Mouse (Mus musculus) limb, embryonic 11.5 days (tissue): ENCODE measurements around the gene Ccdc189. TPM values are rescaled to one million over a fixed set of nuclear protein-coding genes. Genes with fewer than 3 reads are reported as not detected.

Experiments used
- ATAC-seq: fragments of 200-750 bp; cut with Nextera tagmentation; 2 replicates; pipeline ENCODE4 v1.8.0; 2017; ENCODE audit warnings: low read depth; ENCODE audit not compliant: insufficient number of reproducible peaks, low FRiP score, low TSS enrichment
- DNase-seq: peaks from one replicate; pipeline ENCODE4 v3.0.0-alpha.2; 2015; ENCODE audit warnings: low spot score
- H3K27ac ChIP-seq: fragments of 300-500 bp; sonication (generic); replicated peaks from 2 replicates; pipeline ENCODE4 v1.5.1; 2014; ENCODE audit warnings: low read depth, mild to moderate bottlenecking, low read length
- H3K27me3 ChIP-seq: fragments of 300-500 bp; sonication (generic); 2 replicates; pipeline ENCODE4 v1.6.1; 2014; ENCODE audit warnings: mild to moderate bottlenecking, low read length, mixed read lengths; ENCODE audit not compliant: control insufficient read depth, insufficient read depth
- H3K36me3 ChIP-seq: fragments of 300-500 bp; sonication (generic); 2 replicates; pipeline ENCODE4 v1.6.1; 2014; ENCODE audit warnings: mild to moderate bottlenecking, low read length, moderate library complexity, mixed read lengths; ENCODE audit not compliant: control insufficient read depth, insufficient read depth
- H3K4me1 ChIP-seq: fragments of 300-500 bp; sonication (generic); 2 replicates; pipeline ENCODE4 v1.6.1; 2014; ENCODE audit warnings: low read length, mixed read lengths; ENCODE audit not compliant: control insufficient read depth, insufficient read depth
- H3K4me2 ChIP-seq: fragments of 300-500 bp; sonication (generic); 2 replicates; pipeline ENCODE4 v1.6.1; 2014; ENCODE audit warnings: low read depth, mild to moderate bottlenecking, moderate library complexity; ENCODE audit not compliant: severe bottlenecking
- H3K4me3 ChIP-seq: fragments of 300-500 bp; sonication (generic); 2 replicates; pipeline ENCODE4 v1.5.1; 2014; ENCODE audit warnings: low read depth, low read length
- H3K9ac ChIP-seq: fragments of 300-500 bp; sonication (generic); 2 replicates; pipeline ENCODE4 v1.6.1; 2014; ENCODE audit warnings: mild to moderate bottlenecking, low read length
- H3K9me3 ChIP-seq: fragments of 300-500 bp; sonication (generic); 2 replicates; pipeline ENCODE4 v1.6.1; 2016; ENCODE audit warnings: low read length; ENCODE audit not compliant: control insufficient read depth
- WGBS: fragments of 180-500 bp; shearing (Covaris S2); extraction: QIAGEN DNeasy Blood & Tissue Kit; methylation state at CpG from one replicate; pipeline ENCODE4 v1.1.7; 2014; 5-methylcytosine and 5-hydroxymethylcytosine counted together
- polyA plus RNA-seq: library from polyadenylated mRNA; unstranded; fragments of >200 nt; fragmentation: Nextera tagmentation; extraction: Ambion mirVana; gene quantifications from 2 replicates; pipeline ENCODE4 v1.2.1, GENCODE M21; 2014

The Ccdc189 gene
- polyA plus RNA-seq, 1 experiment from 2014 or later = 12.3 TPM

- H3K9ac ChIP-seq = no peak overlapping the region
- WGBS = 92% methylated on average over 1 of the region's 1 CpGs
- H3K36me3 ChIP-seq = peaks cover 7% of the 10 kb centered on the region
- DNase-seq = no peak
- no peak for ATAC-seq
- H3K4me1 ChIP-seq = no peaks in the 10 kb centered on the region
- no peak overlapping the region for H3K4me2 ChIP-seq
- no peak overlapping the region for H3K27ac ChIP-seq
- no peaks in the 10 kb centered on the region for H3K9me3 ChIP-seq
- no peak overlapping the region for H3K4me3 ChIP-seq
- H3K27me3 ChIP-seq = no peaks in the 10 kb centered on the region
Observed at GRCm38 (mm10) chr7:127616881-127617280, 28.5 kb upstream of the Ccdc189 start.

- Histone ChIP-seq H3K9ac (no peak overlapping the region), H3K4me2 (no peak overlapping the region), H3K4me1 (no peaks in the 10 kb centered on the region), H3K36me3 (peaks cover 13% of the 10 kb centered on the region), H3K9me3 (no peaks in the 10 kb centered on the region), H3K4me3 (no peak overlapping the region; the same call in 1 of the 2 replicates), H3K27ac (no peak overlapping the region), H3K27me3 (no peaks in the 10 kb centered on the region)
- ATAC-seq (0 out of 2 replicates have a peak, but pooled peaks have one; percentile 5), DNase-seq (no peak)
- WGBS = 92% methylated on average over 1 of the region's 1 CpGs
Observed at GRCm38 (mm10) chr7:127616336-127616735, 27.9 kb upstream of the Ccdc189 start.

GRCm38 (mm10) chr7:127614891-127615843 lies 26.8 kb upstream of the Ccdc189 start, which contains the start of gene Zfp629:
Gene Zfp629, minus strand, starts transcription at chr7:127615797.
- ATAC-seq (peak; percentile 90), DNase-seq (peak; percentile 92)
- under 1% methylated on average over 43 of the region's 50 CpGs for WGBS
- no peaks in the 10 kb centered on the region for H3K9me3 ChIP-seq
- H3K27me3 ChIP-seq = no peaks in the 10 kb centered on the region
- peak within 1 kb of the TSS; percentile 72 for H3K27ac ChIP-seq
- H3K9ac ChIP-seq = peak within 1 kb of the TSS; percentile 97
- peaks cover 20% of the 10 kb centered on the region for H3K36me3 ChIP-seq
- H3K4me2 ChIP-seq = peak within 1 kb of the TSS; percentile 68
- peak within 1 kb of the TSS; percentile 100 for H3K4me3 ChIP-seq
- no peaks in the 10 kb centered on the region for H3K4me1 ChIP-seq

- peak; percentile 64 for DNase-seq
- Histone ChIP-seq H3K27ac (peak overlapping the region; percentile 72), H3K9me3 (no peaks in the 10 kb centered on the region), H3K4me1 (no peaks in the 10 kb centered on the region), H3K9ac (peak overlapping the region; percentile 97), H3K27me3 (no peaks in the 10 kb centered on the region), H3K4me2 (peak overlapping the region; percentile 68), H3K36me3 (peaks cover 24% of the 10 kb centered on the region), H3K4me3 (peak overlapping the region; percentile 100)
- WGBS = 0% methylated on average over 23 of the region's 44 CpGs
- peak; percentile 17; the same call in 1 of the 2 replicates for ATAC-seq
Observed at GRCm38 (mm10) chr7:127614511-127614890, 26.1 kb upstream of the Ccdc189 start.

GRCm38 (mm10) chr7:127614091-127614490 lies 25.7 kb upstream of the Ccdc189 start:
- peak overlapping the region; percentile 68 for H3K4me2 ChIP-seq
- no peaks in the 10 kb centered on the region for H3K9me3 ChIP-seq
- peak overlapping the region; percentile 97 for H3K9ac ChIP-seq
- no peak for DNase-seq
- H3K36me3 ChIP-seq = peaks cover 28% of the 10 kb centered on the region
- WGBS = 24% methylated on average over 8 of the region's 8 CpGs
- H3K27ac ChIP-seq = no peak overlapping the region; the same call in 1 of the 2 replicates
- H3K4me3 ChIP-seq = peak overlapping the region; percentile 100
- no peaks in the 10 kb centered on the region for H3K27me3 ChIP-seq
- no peaks in the 10 kb centered on the region for H3K4me1 ChIP-seq
- ATAC-seq = no peak

- no peak overlapping the region for H3K9ac ChIP-seq
- H3K4me2 ChIP-seq = peak overlapping the region; percentile 68; the same call in 1 of the 2 replicates
- ATAC-seq = no peak
- peaks cover 31% of the 10 kb centered on the region for H3K36me3 ChIP-seq
- H3K4me3 ChIP-seq = peak overlapping the region; percentile 100; the same call in 1 of the 2 replicates
- H3K27me3 ChIP-seq = no peaks in the 10 kb centered on the region
- no peak overlapping the region for H3K27ac ChIP-seq
- no peak for DNase-seq
- H3K9me3 ChIP-seq = no peaks in the 10 kb centered on the region
- no peaks in the 10 kb centered on the region for H3K4me1 ChIP-seq
- 88% methylated on average over 8 of the region's 8 CpGs for WGBS
Observed at GRCm38 (mm10) chr7:127613501-127613900, 25.1 kb upstream of the Ccdc189 start.

- no peaks in the 10 kb centered on the region for H3K27me3 ChIP-seq
- DNase-seq (no peak), ATAC-seq (no peak)
- no peak overlapping the region for H3K4me2 ChIP-seq
- H3K9me3 ChIP-seq = no peaks in the 10 kb centered on the region
- WGBS = 94% methylated on average over 26 of the region's 26 CpGs
- no peak overlapping the region for H3K9ac ChIP-seq
- no peaks in the 10 kb centered on the region for H3K4me1 ChIP-seq
- peaks cover 31% of the 10 kb centered on the region for H3K36me3 ChIP-seq
- no peak overlapping the region for H3K4me3 ChIP-seq
- no peak overlapping the region for H3K27ac ChIP-seq
Observed at GRCm38 (mm10) chr7:127611561-127611960, 23.2 kb upstream of the Ccdc189 start.

GRCm38 (mm10) chr7:127611011-127611410 lies 22.6 kb upstream of the Ccdc189 start:
- Histone ChIP-seq H3K4me1 (no peaks in the 10 kb centered on the region), H3K27ac (no peak overlapping the region), H3K9me3 (no peaks in the 10 kb centered on the region), H3K36me3 (peaks cover 31% of the 10 kb centered on the region), H3K9ac (no peak overlapping the region), H3K27me3 (no peaks in the 10 kb centered on the region), H3K4me3 (no peak overlapping the region), H3K4me2 (no peak overlapping the region)
- DNase-seq = no peak
- WGBS = 97% methylated on average over 29 of the region's 29 CpGs
- ATAC-seq = no peak
